Mouse (Mus musculus) urinary bladder, postnatal 14 days (tissue): ENCODE measurements at regions not wholly inside any gene's neighbourhood (a gene's known extent, or its start where the extent isn't known, plus 50 kb on each side); places are given as distances from the start of the nearest gene placed in this dataset.

Experiments used
- DNase-seq: peaks from one replicate; pipeline ENCODE4 v3.0.0; 2021; ENCODE audit warnings: low spot score

DNA sequence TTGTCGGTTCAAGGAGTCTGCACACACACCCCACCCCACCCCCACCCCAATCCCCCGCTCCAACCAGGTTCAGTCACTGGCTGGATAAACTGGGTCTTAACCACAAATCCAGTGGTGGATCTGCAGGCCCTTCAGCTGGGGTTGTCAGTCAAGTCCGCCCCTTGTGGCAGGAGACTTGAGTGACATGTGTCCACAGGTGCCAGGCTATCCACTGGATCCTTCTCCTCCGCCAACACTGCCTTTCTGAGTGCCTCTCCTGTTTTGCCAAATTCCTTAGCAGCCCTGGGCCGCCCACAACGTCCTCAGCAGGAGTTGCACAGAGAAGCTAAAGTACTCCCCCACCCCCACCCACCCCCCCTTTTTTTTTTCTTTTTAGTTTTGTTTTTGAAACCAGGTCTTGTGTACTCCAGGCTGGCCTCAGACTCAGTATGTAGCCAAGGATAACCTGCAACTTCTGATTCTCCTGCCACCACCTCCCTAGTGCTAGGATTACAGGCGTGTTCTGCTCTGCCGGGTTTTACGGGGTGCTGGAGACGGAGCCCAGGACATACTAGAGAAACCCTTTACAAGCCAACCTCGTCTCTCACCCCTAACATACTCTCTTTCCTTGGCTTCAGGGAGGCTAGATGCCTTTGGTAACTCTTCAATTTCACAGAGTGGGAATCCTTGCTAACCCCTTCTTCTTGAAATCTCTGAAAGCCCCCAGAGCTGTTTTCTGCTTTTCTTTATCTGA lies 57.2 kb upstream of the Zfp280d start:
- DNase-seq, result no peak

DNA sequence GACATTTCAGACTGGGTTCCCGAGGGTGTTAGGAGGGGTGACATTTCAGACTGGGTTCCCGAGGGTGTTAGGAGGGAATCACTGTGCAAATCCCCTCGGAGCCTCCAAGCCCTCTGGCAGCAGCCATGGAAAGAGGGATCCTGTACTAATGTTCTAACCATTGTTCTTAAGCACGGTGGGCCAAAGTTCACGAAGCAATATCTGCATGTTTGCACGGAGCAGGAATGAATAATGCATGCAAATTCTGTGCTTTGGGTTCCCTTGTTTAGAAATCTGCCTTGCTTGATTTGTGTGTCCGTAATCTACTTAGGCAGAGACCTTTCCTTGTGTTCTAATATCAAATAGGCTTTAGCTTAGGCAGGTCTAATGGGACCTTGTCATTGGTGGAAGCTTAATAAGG lies 55.9 kb upstream of the Zfp280d start:
- no peak for DNase-seq

DNA sequence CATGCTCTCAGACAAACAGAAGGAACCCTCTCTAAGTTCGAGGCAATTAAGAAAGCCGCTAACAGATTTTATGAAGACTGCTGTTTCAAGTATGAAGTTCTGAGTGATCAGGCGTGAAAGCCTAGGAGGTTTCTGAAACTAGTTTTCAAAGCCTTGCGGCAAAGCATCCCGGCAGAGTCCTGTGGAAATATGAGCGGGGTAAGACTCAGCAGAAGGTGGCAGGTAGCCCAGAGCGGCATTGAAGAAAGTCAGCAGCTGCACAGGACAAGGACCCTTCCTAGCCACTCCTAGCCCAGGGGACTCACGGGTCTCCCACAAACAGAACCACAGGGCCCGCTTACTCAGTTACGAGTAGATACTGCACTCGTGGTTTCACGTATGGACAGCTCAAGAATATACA lies 54.8 kb upstream of the Zfp280d start:
- no peak for DNase-seq

DNA sequence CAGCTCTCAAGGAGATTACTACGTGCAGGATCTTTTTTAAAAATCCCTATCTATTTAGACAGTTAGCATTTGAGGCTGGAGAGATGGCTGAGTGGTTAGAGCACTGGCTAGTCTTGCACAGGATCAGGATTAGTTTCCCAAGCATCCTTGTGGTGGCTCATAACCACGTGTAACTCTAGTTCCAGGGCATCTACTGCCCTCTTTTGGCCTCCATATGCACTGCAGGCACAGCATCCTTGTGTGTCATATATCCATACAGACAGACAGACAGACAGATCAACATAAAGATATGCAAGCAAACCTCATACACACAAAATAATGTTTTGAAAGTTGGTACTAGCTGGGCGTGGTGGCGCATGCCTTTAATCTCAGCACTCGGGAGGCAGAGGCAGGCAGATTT lies 53.3 kb upstream of the Zfp280d start:
- no peak for DNase-seq
